Mouse (Mus musculus) fat pad, adult 2 months (tissue): Measurements from ENCODE around the gene Enah.

Source experiments
- DNase-seq: peaks from one replicate; pipeline ENCODE4 v3.0.0-alpha.2; 2011; ENCODE audit warnings: low read depth, low spot score; ENCODE audit errors: extremely low read depth

Gene Enah

GRCm38 (mm10) chr1:182019926-182020801, at the start of gene Enah:
TSS of gene Enah (minus strand) at chr1:182019990.
- DNase-seq: no peak

- no peak for DNase-seq
Measured at GRCm38 (mm10) chr1:182068136-182068535, 48.3 kb upstream of the Enah start.

- no peak for DNase-seq
Measured at GRCm38 (mm10) chr1:182066527-182067465, 47.0 kb upstream of the Enah start.

GRCm38 (mm10) chr1:182063716-182064115, 43.9 kb upstream of the Enah start:
- DNase-seq: no peak

GRCm38 (mm10) chr1:182062801-182063200, 43.0 kb upstream of the Enah start:
- DNase-seq: no peak

GRCm38 (mm10) chr1:182061203-182061602, 41.4 kb upstream of the Enah start:
- no peak for DNase-seq

- DNase-seq: no peak
Measured at GRCm38 (mm10) chr1:182059806-182060205, 40.0 kb upstream of the Enah start.

GRCm38 (mm10) chr1:182057998-182058397, 38.2 kb upstream of the Enah start:
- no peak for DNase-seq

GRCm38 (mm10) chr1:182055122-182055521, 35.3 kb upstream of the Enah start:
- DNase-seq: no peak

- DNase-seq: no peak
Measured at GRCm38 (mm10) chr1:182054651-182055050, 34.9 kb upstream of the Enah start.

- no peak for DNase-seq
Measured at GRCm38 (mm10) chr1:182052973-182053372, 33.2 kb upstream of the Enah start.

GRCm38 (mm10) chr1:182052385-182052784, 32.6 kb upstream of the Enah start:
- no peak for DNase-seq

GRCm38 (mm10) chr1:182049813-182050212, 30.0 kb upstream of the Enah start:
- no peak for DNase-seq

- DNase-seq: no peak
Measured at GRCm38 (mm10) chr1:182048101-182048500, 28.3 kb upstream of the Enah start.

- DNase-seq: peak; percentile 7
Measured at GRCm38 (mm10) chr1:182047016-182047690, 27.4 kb upstream of the Enah start.

- DNase-seq: no peak
Measured at GRCm38 (mm10) chr1:182045208-182045607, 25.4 kb upstream of the Enah start.

- DNase-seq: no peak
Measured at GRCm38 (mm10) chr1:182040538-182040937, 20.7 kb upstream of the Enah start.

GRCm38 (mm10) chr1:182031757-182032156, 12.0 kb upstream of the Enah start:
- no peak for DNase-seq

- no peak for DNase-seq
Measured at GRCm38 (mm10) chr1:182031066-182031465, 11.3 kb upstream of the Enah start.

GRCm38 (mm10) chr1:182029989-182030649, 10.3 kb upstream of the Enah start:
- DNase-seq: no peak
